Mouse (Mus musculus) spleen, embryonic (tissue): ENCODE measurements around the gene Dab2ip.

ENCODE experiments used
- CTCF ChIA-PET: fragments of 350-600 bp; sonication (Branson Sonifier 250); formaldehyde crosslinking; loops from one replicate; lab custom pipeline; 2022; lab: Charles Lee

Dab2ip gene

DNA sequence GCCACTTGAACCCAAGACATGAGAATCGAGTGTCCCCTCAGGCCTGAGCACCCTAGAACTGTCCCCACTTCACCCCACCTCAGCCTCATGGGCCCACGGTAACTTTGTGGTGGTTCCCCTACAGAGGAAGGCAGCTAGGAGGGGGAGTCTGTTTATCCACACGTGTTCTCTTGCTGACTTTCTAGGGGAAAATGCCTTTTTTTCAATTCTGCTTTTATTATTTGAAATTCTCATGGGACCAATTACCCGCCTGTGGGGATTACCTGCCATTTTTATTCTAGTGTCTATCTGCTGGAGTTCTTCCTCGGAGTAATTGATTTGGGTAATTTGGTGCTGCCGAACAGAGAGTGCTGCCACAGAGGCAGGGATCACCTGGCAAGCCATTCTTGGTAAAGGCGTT, 35.8 kb downstream of the Dab2ip start:
- CTCF ChIA-PET = no interaction called here

DNA sequence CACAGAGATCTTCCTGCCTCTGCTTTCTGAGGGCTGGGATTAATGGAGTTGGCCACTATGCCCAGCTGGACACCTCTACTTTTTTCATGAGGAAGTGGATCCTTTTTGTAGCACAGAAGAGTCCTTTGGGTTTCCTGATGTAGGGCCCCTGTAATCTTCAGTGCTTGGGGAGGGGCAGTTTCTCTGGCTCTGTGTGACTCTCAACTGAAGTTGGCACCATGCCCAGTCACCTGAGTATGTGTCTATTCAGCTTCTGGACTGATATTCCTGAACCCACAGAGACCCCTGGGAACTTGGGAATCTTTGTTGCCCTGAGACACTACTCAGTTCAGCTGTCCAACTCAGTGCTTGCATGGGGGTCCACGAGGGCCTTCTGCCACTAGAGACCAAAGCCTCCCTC, 37.0 kb downstream of the Dab2ip start:
- CTCF ChIA-PET = no interaction called here

GRCm38 (mm10) chr2:35595718-35596117, 37.7 kb downstream of the Dab2ip start:
- CTCF ChIA-PET = no interaction called here

DNA sequence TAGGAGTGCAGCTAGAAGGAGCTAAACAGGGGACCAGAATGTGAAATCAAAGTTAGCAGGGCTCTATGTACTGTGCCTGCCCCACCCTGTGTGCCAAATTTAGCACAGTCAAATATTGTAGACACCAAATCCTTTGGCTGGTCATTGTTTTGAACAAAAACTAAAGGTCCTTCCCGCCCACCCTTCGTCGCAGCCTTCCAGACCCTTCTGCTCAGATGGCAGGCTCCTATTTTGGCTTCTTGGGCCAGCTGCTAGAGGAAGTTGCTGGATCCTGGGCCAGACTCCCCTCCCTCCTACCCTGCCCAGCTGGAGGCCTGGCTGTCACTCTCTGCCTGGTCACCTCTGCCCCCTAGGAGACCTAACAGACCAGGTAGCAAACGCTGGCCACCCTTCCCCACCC, 38.7 kb downstream of the Dab2ip start:
- CTCF ChIA-PET = no interaction called here

- CTCF ChIA-PET = no interaction called here
Measured at GRCm38 (mm10) chr2:35598819-35599218, 40.8 kb downstream of the Dab2ip start.

- CTCF ChIA-PET = interaction anchor here (0.6 kb wide), 1 partner anchor 122 kb away, joined by 3 read pairs; no protein-coding TSS in a partner anchor
Measured at GRCm38 (mm10) chr2:35601665-35602064, 43.6 kb downstream of the Dab2ip start.

GRCm38 (mm10) chr2:35607476-35607875, 49.4 kb downstream of the Dab2ip start:
- CTCF ChIA-PET = no interaction called here

GRCm38 (mm10) chr2:35608856-35609255, 50.8 kb downstream of the Dab2ip start:
- CTCF ChIA-PET = no interaction called here

DNA sequence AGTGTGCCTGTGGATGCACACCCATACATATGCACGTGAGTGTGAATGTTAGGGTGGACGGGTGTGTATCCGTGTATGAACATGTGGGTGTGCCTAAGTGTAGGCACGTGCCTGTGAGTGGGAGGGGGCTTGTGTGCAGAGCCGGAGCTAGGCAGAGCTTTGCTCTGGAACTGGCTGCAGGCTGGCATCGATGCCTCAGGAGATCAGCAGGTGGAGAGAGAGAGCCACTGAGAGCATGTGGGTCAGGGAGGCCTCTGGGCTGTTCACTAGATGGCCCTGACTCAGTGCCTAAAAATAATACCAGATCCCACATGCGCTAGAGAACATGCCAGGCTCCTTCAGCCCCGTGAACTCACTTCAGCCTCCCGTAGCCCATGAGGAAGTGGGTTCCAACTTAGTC, 51.3 kb downstream of the Dab2ip start:
- CTCF ChIA-PET = no interaction called here

DNA sequence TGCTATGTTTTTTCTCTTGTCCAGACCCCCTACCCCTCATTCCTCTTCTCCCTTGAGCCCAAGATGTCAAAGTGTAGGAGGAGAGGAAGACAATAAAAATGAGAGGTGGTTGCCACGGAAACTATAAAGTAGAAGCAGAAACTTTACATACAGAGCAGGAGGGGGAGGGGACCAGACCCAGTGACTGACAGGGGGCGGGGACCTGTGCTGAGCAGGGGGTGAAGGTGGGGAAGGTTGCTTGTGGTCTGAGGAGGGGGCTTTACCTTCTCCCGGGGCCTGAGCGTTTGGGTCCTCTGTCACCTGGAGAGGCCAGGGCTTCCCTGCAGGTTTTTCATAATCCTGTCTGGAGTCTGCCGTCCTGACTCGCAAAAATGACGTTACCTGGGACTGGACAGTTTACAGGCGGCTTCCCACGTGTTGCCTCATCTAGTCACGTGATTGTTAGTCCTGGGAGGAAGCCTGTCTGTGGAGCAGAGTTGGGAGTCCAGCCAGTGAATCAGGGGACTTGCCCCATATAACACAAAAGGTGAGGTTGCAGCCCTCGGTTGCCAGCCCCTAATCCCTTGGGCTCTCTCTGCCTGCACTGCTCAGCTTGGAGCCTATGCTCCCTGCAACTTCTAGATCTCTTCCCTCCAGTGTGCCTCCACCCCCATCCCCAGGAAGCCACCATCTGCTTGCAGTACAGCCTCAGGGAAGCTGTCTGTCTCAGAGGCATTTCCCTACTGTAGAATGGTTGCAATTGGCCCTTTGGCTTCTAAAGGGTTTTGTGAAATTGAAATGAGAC, 52.3 kb downstream of the Dab2ip start:
- CTCF ChIA-PET = no interaction called here

- CTCF ChIA-PET = no interaction called here
Measured at GRCm38 (mm10) chr2:35610976-35611375, 52.9 kb downstream of the Dab2ip start.

- CTCF ChIA-PET = no interaction called here
Measured at GRCm38 (mm10) chr2:35611645-35612044, 53.6 kb downstream of the Dab2ip start.

DNA sequence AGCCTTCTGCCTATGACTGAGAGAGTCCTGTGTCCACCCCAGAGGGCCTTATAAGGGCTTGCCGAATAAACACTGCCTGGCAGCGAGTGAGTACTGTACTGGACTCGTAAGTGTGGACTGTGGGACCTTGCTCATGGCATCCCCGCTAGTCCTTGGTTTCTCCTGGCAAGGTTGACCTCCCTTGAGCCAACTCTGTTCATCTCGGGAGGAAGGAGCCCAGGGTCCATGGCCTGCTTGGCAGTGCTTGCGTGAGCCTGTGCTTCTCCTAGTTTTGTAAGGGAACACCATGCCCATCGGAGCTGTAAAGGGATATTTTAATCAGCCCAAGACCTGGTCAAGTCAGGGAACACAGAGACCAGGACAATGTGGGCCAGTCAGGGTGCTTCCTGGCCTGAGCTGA, 54.2 kb downstream of the Dab2ip start:
- CTCF ChIA-PET = no interaction called here

DNA sequence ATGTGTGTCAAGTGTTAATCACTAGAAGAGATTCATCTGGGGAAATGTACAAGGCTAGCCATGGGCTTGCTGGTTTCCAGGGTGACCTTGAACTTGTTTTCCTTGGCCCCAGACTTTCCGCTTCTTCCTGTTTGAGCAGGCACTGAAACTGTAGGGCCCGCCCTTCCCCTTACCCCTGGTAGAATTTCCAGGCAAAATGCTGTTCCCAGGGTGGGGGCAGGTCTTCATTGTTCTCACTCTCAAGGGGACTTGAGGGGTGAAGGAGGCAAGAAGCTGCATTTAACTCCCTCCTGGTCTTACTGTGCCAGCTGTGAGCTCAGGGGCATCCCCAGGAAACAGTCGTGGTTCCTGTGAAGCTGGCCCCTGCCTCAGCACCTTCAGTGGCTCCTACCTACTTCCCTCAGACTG, 55.9 kb downstream of the Dab2ip start:
- CTCF ChIA-PET = no interaction called here

DNA sequence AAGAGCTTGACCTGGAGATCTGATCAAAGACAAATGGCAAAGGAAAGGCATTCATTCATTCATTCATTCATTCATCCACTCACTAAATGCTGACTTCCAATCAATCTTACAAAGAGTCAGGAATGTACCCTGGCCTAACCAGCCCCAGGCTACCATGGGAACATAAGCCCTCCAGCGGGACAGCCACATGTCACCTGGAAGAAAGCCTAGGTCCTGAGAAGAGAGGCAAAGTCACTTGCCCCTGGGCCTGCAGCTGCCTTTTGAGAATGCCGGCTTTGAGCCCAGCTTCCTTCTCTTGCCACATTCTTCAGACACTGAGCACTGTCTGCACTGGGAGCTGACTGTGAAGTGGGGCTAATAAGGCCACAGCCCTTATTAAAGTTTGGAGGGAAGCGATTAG, 56.3 kb downstream of the Dab2ip start:
- CTCF ChIA-PET = no interaction called here

DNA sequence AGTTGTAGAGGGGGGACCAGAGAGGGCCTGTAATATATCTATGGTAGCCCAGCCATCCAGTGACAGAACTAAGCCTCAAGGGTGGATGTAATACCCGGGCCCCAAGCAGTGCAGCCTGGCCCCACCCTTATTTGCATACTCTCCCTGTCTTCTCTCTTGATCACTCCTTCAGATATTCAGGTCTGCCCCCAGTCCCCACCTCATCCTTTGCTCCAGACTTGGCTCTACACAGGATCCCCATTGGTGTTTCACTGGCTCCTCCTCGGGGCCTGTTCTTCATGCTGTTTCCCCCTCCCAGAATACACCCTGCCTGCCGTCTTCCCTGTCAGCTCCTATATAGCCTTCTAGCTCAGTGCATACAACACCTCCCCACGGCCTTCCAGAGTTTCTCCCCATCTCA, 57.3 kb downstream of the Dab2ip start:
- CTCF ChIA-PET = no interaction called here

- CTCF ChIA-PET = no interaction called here
Measured at GRCm38 (mm10) chr2:35615977-35616376, 57.9 kb downstream of the Dab2ip start.

DNA sequence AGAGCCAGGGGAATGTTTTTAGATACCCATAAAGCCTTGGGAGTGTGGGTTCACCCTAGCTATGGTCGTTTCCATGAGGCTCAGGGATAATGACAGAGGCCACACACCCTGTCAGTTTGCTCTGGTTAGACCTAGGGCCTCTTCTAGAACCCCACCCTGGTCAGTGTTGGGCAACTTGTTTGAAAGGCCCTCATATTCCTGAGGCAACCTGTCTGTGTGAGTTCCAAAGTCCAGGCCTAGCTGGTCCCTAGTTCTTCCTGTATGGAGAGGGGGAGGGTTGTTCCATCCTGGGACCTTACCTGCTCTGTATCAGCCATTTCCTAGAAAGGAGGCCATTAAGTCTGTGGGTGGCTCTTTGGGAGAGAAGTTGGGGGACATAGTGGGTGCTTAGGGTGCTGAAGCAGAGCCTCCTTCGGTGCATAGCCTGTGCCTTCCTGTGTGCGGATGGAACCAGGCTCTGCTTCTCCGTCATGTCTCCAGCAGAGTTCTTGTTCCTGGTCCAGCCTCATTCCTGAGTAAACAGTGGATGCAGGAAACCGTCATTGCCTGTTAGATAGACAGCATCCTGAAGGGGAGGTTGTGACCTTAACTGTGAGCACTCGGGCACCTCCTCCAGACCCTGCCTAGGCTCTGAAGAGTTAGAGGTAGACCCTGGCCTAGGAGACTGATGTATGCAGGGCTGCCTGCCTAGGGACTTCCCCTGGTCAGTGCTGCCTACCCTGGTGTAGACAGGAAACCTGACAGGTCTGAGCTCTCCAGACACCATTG, 59.0 kb downstream of the Dab2ip start:
- CTCF ChIA-PET = no interaction called here

DNA sequence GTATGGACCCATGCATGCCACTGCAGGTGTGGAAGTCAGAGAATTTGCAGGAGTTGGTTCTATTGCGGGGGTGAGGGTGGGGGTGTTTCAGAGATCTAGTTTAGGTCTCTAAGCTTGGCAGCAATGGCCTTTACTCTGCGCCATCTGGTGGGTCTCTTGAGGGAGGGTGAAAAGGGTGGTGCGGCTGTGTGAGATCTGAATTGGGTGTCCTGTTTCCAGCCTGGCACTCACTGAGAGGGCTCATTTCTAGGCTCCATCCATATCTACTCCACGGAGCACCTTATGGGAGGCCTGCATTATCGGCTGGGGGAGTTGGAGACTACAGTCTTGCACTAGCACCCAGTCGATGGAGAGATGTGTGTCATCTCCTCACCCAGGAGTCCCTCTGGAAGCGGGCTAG, 60.9 kb downstream of the Dab2ip start:
- CTCF ChIA-PET = no interaction called here

DNA sequence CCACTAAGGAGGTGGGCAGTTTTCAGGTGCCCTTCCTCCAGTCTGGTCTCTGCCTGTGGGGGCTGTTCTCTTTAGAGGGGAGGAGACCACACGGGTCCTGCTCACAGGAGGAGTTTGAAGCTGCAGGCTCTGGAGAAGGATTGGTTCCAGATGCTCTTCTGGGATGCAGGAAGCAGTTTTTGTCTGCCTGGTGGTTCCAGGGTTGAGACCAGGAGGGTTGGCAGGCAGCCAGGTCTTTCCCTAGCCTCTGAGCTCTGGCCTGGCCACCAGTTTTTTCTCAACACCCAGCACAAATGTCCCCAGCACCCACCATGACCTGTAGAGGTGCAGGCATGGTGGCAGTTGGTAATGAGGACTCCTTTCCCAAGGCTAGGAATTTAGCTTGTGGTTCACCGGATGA, 61.5 kb downstream of the Dab2ip start:
- CTCF ChIA-PET = no interaction called here

- CTCF ChIA-PET = no interaction called here
Measured at GRCm38 (mm10) chr2:35620364-35621224, 62.5 kb downstream of the Dab2ip start.

GRCm38 (mm10) chr2:35621225-35621519, 63.1 kb downstream of the Dab2ip start:
- CTCF ChIA-PET = no interaction called here
